Mouse (Mus musculus) small intestine, adult 2 months (tissue): ENCODE measurements around the gene Ell2.

ENCODE experiments used
- CTCF ChIP-seq: fragments of 200-500 bp; IDR thresholded peaks from 2 replicates; pipeline ENCODE4 v1.5.1; 2012; ENCODE audit warnings: low read depth, mild to moderate bottlenecking, control low read depth, inconsistent platforms, low read length, moderate library complexity, mixed read lengths; ENCODE audit not compliant: insufficient replicate concordance, insufficient read length; ENCODE audit errors: extremely low read depth
- POLR2A ChIP-seq: fragments of 200-500 bp; IDR thresholded peaks from 2 replicates; pipeline ENCODE4 v1.6.1; 2012; ENCODE audit warnings: low read depth, mild to moderate bottlenecking, control low read depth, inconsistent platforms, low read length, moderate library complexity

GRCm38 (mm10) chr13:75771404-75771803, 64.8 kb downstream of the Ell2 start:
- no peak for TF ChIP-seq POLR2A
- TF ChIP-seq CTCF = no peak
